Mouse (Mus musculus) heart, embryonic 11.5 days (tissue): Measurements from ENCODE around the gene Pga5. TPM values are rescaled to one million over a fixed set of nuclear protein-coding genes. Genes with fewer than 3 reads are reported as not detected.
A peak's percentile ranks its signal among the peaks of the same experiment; 100 is the strongest.

Experiments
- ATAC-seq: fragments of 200-750 bp; cut with Nextera tagmentation; replicated peaks from 2 replicates; pipeline ENCODE4 v1.8.0; 2017; ENCODE audit warnings: moderate library complexity; ENCODE audit not compliant: insufficient number of reproducible peaks, low FRiP score, low TSS enrichment
- H3K27ac ChIP-seq: fragments of 300-500 bp; sonication (generic); 2 replicates; pipeline ENCODE4 v1.5.1; 2014; ENCODE audit warnings: mild to moderate bottlenecking, low read depth, low read length
- H3K27me3 ChIP-seq: fragments of 300-500 bp; sonication (generic); 2 replicates; pipeline ENCODE4 v1.6.1; 2014; ENCODE audit warnings: mild to moderate bottlenecking, low read length, mixed read lengths; ENCODE audit not compliant: control insufficient read depth, insufficient read depth
- H3K36me3 ChIP-seq: fragments of 300-500 bp; sonication (generic); 2 replicates; pipeline ENCODE4 v1.6.1; 2014; ENCODE audit warnings: mild to moderate bottlenecking, low read length, moderate library complexity, mixed read lengths; ENCODE audit not compliant: control insufficient read depth, insufficient read depth
- H3K4me1 ChIP-seq: fragments of 300-500 bp; sonication (generic); 2 replicates; pipeline ENCODE4 v1.6.1; 2014; ENCODE audit warnings: low read length; ENCODE audit not compliant: control insufficient read depth, insufficient read depth
- H3K4me2 ChIP-seq: fragments of 300-500 bp; sonication (generic); 2 replicates; pipeline ENCODE4 v1.6.1; 2014; ENCODE audit warnings: mild to moderate bottlenecking, moderate library complexity
- H3K4me3 ChIP-seq: fragments of 300-500 bp; sonication (generic); 2 replicates; pipeline ENCODE4 v1.5.1; 2014; ENCODE audit warnings: low read depth, low read length
- H3K9ac ChIP-seq: fragments of 300-500 bp; sonication (generic); 2 replicates; pipeline ENCODE4 v1.6.1; 2014; ENCODE audit warnings: mild to moderate bottlenecking, low read depth, low read length, moderate library complexity
- H3K9me3 ChIP-seq: fragments of 300-500 bp; sonication (generic); replicated peaks from 2 replicates; pipeline ENCODE4 v1.6.1; 2016; ENCODE audit warnings: low read length; ENCODE audit not compliant: control insufficient read depth
- WGBS: fragments of 180-500 bp; shearing (Covaris S2); extraction: QIAGEN DNeasy Blood & Tissue Kit; methylation state at CpG from one replicate; pipeline ENCODE4 v1.1.7; 2014; ENCODE audit not compliant: insufficient replicate concordance; 5-methylcytosine and 5-hydroxymethylcytosine counted together
- polyA plus RNA-seq: library from polyadenylated mRNA; unstranded; fragments of >200 nt; fragmentation: Nextera tagmentation; extraction: Ambion mirVana; gene quantifications from 2 replicates; pipeline ENCODE4 v1.2.1, GENCODE M21; 2014

Pga5 gene
- polyA plus RNA-seq, 1 experiment from 2014 or later: not detected

DNA sequence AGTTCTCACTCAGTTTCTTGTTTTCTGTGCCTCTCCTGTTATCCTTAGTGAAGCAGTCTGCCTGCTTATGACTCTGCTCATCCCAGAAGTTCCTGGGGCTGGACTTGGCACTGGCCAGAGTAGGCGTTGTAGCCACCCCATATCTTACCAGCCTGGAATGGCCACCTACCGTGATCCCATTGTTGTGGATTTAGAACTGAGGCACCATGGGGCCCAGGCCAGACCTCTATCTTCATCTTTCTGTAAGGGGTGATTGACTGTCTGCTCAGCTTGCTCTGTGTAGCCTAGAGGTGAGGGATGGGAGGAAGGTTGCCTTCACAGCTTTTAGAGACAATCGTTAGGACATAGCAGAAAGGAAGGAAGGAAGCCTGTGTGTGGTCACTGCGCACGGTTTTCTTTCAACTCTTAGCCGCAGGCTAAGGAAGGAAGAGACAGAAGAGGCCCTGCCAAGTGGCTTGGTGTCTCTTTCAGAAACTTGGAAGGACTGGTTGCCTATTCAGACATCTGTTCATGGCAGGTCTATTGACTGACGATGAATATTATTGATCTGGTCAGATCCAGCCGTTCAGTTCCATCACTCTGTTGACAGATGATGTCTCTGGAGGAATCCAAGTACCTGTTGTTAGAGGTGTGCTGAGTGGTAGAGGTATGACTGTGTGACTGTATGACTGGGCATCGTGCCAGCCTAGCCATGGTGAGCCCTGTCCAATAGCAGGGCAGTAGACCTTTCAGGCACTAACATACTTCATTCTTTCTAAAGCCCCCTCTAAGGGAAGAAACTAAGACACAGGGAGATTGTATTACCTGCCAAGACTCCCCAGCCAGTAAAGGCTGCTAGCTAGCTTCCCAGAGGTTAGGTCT, 20.5 kb upstream of the Pga5 start:
- no peaks in the 10 kb centered on the region for H3K9me3 ChIP-seq

DNA sequence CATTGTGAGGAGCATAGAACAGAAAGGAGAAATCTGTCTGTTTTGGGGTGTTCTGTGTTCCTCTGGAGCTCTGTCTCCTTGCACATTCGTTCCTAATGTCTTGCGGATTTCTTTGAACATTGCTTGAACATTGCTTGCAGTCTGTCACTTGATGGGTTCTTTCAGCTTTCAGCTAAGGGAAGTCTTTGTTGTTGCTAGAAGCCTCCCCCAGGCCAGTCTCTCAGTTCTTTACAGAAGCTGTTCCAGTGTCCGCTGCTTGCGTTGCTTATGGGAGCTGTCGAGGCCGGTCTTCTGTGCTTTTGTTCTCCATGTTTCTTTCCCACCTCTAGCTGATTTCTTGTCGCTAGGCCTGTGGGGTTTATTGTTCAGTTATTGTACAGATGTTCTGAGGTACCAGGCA, 17.9 kb upstream of the Pga5 start:
- Histone ChIP-seq H3K9ac (no peak overlapping the region; the same call in 1 of the 2 replicates), H3K4me2 (no peak overlapping the region)
- 64% methylated on average over 7 of the region's 7 CpGs for WGBS

More for the DNA sequence above, 20.5 kb upstream of the Pga5 start:
- no peak overlapping the region for H3K9ac ChIP-seq
- H3K4me2 ChIP-seq: no peak overlapping the region
- no peak overlapping the region for H3K4me3 ChIP-seq
- H3K27me3 ChIP-seq: no peaks in the 10 kb centered on the region
- H3K36me3 ChIP-seq: no peaks in the 10 kb centered on the region
- H3K27ac ChIP-seq: no peak overlapping the region
- no peak for ATAC-seq
- 62% methylated on average over 9 of the region's 9 CpGs for WGBS
- H3K4me1 ChIP-seq: peaks cover 51% of the 10 kb centered on the region

DNA sequence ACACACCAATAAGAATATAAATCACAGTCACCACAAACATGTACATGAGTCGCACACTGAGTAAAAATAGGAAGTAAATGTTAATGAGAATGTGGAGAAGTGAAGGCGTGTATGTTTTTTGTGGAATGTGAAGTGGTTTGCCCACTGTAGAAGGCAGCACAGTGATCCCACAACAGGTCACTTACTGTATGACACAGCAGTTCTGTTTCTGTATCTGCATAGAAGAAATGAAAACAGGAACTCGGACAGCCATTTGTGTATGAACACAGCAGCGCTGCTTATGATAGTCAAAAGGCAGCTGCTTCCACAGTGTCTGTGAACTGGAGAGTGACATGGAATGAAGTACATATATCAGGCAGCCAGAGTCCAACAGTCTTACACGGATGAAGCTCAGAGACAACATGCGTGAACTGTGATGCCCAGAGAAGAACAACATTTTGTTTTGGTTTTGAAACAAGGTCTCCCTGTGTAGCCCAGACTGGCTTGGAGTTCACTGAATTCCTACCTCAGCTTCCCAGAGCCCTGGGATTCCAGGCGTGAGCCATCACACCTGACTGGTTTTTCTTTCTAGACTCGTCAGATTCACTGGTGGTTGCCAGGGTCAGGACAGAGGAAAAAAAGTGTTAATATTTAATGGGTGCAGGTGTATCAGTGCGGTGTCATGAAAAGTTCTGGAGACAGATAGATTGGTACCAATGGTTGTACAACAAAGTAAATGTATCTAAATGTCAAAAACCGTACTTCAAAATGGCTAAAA, 16.2 kb upstream of the Pga5 start:
- no peak overlapping the region for H3K4me2 ChIP-seq
- H3K27ac ChIP-seq: no peak overlapping the region
- ATAC-seq: no peak
- no peaks in the 10 kb centered on the region for H3K9me3 ChIP-seq
- WGBS: 84% methylated on average over 10 of the region's 10 CpGs
- H3K4me1 ChIP-seq: peaks cover 49% of the 10 kb centered on the region
- no peaks in the 10 kb centered on the region for H3K27me3 ChIP-seq
- no peaks in the 10 kb centered on the region for H3K36me3 ChIP-seq
- H3K9ac ChIP-seq: no peak overlapping the region
- no peak overlapping the region for H3K4me3 ChIP-seq

More for the DNA sequence above, 17.9 kb upstream of the Pga5 start:
- Histone ChIP-seq H3K27me3 (no peaks in the 10 kb centered on the region), H3K36me3 (no peaks in the 10 kb centered on the region), H3K9me3 (no peaks in the 10 kb centered on the region), H3K4me3 (no peak overlapping the region), H3K4me1 (peaks cover 50% of the 10 kb centered on the region), H3K27ac (0 out of 2 replicates have a peak overlapping the region, but pooled peaks have one; percentile 2)
- ATAC-seq: no peak

DNA sequence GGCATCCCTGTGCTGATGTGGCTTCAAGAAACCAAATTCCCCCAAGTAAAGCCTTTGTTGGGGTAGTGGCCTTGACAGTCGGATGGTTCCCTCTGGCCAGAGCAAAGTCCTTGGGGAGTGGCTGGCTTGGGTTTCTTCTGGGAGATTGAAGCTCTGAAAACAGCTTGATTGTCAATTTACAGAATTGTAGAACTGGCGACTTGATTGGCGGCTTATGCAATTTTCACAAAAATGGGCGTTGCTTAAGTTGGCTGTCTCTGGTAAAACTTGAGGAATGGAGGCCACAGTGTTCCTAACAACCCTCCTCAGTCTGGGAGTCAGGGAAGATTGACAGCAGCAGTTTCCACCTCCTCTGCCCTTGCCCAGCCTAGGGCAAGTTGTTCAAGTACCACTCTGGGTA, 14.5 kb upstream of the Pga5 start:
- Histone ChIP-seq H3K27me3 (no peaks in the 10 kb centered on the region), H3K4me3 (no peak overlapping the region), H3K4me1 (peaks cover 39% of the 10 kb centered on the region), H3K9ac (no peak overlapping the region), H3K4me2 (no peak overlapping the region), H3K36me3 (no peaks in the 10 kb centered on the region), H3K27ac (no peak overlapping the region), H3K9me3 (no peaks in the 10 kb centered on the region)
- ATAC-seq: no peak
- WGBS: 86% methylated on average over 4 of the region's 4 CpGs

DNA sequence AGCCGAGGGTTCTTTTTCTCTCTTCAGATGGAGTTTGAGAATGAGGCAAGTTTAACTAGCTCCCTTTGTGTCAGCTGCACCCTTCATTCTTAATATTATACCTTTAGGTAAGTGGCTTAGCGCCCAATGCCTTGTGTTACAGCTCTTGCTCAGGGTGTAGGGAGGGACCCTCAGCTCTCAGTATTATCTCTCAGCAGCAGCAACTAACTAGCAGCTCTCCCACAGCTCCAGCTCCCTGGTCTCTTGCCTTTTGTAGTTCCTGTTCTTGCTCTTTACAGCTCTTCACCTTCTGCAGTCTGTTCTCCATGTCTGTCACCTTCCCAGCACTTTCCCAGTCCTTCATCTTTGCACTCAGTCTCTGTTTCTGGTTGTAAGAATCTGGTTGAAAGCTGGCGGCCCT, 13.8 kb upstream of the Pga5 start:
- Histone ChIP-seq H3K9ac (peak overlapping the region; percentile 50; the same call in 1 of the 2 replicates), H3K27ac (no peak overlapping the region; the same call in 1 of the 2 replicates)

DNA sequence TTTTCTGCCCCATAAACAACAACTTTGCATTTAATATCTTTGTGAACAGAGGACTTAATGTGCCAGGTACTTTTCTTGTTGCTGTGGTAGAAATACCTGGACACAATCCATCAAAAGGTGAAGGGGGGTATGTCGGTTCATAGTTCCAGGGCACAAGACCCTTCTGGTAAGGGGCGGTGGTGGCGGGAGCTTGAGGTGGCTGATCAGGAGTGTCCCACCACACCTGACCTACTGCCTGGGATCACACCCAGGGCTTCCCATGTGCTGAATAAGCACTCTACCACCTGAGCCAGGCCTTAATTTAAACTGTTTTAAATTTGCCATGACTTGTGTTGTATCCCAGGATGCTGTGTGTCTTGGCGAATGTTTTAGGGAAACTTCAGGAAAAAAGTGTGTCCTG, 13.2 kb upstream of the Pga5 start:
- 85% methylated on average over 4 of the region's 4 CpGs for WGBS
- H3K27me3 ChIP-seq: no peaks in the 10 kb centered on the region
- H3K9me3 ChIP-seq: no peaks in the 10 kb centered on the region
- no peak overlapping the region for H3K4me3 ChIP-seq
- peaks cover 34% of the 10 kb centered on the region for H3K4me1 ChIP-seq
- no peaks in the 10 kb centered on the region for H3K36me3 ChIP-seq
- no peak overlapping the region for H3K4me2 ChIP-seq
- H3K9ac ChIP-seq: no peak overlapping the region
- H3K27ac ChIP-seq: no peak overlapping the region
- ATAC-seq: no peak

More for the DNA sequence above, 13.8 kb upstream of the Pga5 start:
- 0 out of 2 replicates have a peak overlapping the region, but pooled peaks have one; percentile 9 for H3K4me2 ChIP-seq
- H3K27me3 ChIP-seq: no peaks in the 10 kb centered on the region
- H3K9me3 ChIP-seq: no peaks in the 10 kb centered on the region
- 53% methylated on average over 3 of the region's 3 CpGs for WGBS
- H3K36me3 ChIP-seq: no peaks in the 10 kb centered on the region
- H3K4me3 ChIP-seq: no peak overlapping the region
- ATAC-seq: no peak
- peaks cover 34% of the 10 kb centered on the region for H3K4me1 ChIP-seq

DNA sequence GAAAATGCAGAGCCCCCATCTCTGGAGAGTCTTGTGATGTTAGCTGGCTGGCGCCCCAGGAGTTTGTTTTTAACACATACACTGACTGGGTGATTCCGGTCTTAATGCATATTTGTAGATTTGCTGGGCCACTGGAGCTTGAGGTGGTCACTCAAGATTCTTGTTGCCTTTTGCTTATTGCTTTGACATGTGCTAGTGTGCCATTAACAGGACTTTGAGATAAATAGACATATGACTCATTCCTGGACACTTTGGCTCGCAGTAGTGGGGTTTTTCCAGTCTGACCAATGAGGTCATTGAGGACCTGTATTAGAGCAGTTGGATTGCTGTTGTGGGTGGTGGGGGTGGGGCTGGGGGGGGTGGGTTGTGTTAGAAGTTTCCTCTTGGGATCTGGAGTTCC, 12.5 kb upstream of the Pga5 start:
- WGBS: 54% methylated on average over 3 of the region's 3 CpGs
- H3K9ac ChIP-seq: no peak overlapping the region
- no peak overlapping the region; the same call in 1 of the 2 replicates for H3K4me3 ChIP-seq
- H3K4me2 ChIP-seq: peak overlapping the region; percentile 71
- no peaks in the 10 kb centered on the region for H3K27me3 ChIP-seq
- peaks cover 29% of the 10 kb centered on the region for H3K4me1 ChIP-seq
- no peaks in the 10 kb centered on the region for H3K9me3 ChIP-seq
- no peak for ATAC-seq
- peak overlapping the region; percentile 94; the same call in 1 of the 2 replicates for H3K27ac ChIP-seq
- no peaks in the 10 kb centered on the region for H3K36me3 ChIP-seq

DNA sequence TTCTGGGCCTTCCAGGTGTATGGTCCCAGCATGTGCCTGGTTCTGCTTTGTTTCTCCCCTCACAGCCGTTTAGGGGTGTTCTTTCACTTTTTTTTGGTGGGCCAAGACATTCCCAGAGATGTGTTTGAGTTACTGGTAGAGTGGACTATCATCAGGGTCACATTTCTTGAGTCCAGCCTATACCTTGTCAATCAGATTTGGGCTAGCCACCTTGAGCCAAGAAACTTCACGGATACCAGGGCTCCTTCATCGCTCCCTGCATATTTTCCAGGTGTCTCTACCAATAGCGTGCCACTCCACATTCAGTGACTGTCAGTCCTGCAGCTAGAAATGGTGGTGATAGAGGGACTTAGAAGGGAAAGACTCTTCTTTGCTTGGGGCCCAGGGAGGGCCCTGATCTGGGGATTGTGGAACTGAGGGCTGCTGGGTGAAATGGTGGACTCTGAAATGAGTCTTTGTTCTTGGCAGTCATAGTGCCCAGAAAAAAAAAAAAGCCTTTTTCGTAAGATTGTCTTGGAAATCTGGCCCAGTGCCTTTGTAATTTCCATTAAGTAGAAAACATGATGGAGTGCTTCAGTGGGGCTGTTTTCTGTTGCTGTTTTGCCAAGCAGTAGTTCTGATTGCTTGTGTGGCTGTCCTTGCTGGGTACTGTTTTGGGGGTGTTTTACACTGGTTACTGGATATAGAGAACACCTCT, 11.7 kb upstream of the Pga5 start:
- 62% methylated on average over 5 of the region's 5 CpGs for WGBS
- Histone ChIP-seq H3K9me3 (no peaks in the 10 kb centered on the region), H3K36me3 (no peaks in the 10 kb centered on the region), H3K27ac (peak overlapping the region; percentile 94), H3K4me1 (peaks cover 27% of the 10 kb centered on the region), H3K4me3 (peak overlapping the region; percentile 74), H3K4me2 (peak overlapping the region; percentile 71), H3K9ac (peak overlapping the region; percentile 90), H3K27me3 (no peaks in the 10 kb centered on the region)
- ATAC-seq: no peak
